Mouse (Mus musculus): ENCODE data around the gene Gjc1. TPM values are rescaled to one million over a fixed set of nuclear protein-coding genes. Genes with fewer than 3 reads are reported as not detected.

The Gjc1 gene
- polyA plus RNA-seq, 1 experiment from 2014 or later: 16.1 TPM

DNA sequence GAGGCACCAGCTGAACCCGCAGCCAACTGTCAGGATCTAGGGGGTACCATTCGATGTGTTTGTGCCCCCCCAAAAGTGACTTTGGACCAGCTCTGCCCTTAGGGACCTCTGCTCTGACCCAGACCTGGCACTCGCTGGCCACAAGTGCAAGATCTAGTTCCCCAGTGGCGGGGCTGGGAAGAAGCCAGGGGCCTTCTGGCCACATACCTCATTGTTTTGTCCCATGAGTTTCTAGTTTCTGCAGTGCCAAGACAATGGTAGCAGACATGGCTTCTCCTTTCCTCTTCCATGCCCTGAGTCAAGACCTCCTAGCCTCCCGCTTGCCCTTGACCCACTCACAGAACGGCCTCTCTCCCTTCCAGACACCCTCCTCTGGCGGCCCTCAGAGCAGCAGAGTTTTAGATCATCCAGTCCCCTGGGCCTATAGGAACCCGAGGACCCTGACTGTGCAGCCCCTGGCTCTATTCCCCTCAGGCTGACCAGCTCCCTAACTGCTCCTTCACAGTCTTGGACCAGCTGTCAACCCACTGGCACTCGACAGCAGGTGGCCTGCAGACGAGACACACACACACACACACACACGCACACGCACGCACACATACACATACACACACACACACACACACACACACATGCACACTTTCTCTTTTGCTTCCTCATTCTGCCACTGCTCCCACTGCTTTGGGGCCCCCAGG lies 66.5 kb downstream of the Gjc1 start:
- WGBS: 70% methylated on average over 13 of the region's 13 CpGs

DNA sequence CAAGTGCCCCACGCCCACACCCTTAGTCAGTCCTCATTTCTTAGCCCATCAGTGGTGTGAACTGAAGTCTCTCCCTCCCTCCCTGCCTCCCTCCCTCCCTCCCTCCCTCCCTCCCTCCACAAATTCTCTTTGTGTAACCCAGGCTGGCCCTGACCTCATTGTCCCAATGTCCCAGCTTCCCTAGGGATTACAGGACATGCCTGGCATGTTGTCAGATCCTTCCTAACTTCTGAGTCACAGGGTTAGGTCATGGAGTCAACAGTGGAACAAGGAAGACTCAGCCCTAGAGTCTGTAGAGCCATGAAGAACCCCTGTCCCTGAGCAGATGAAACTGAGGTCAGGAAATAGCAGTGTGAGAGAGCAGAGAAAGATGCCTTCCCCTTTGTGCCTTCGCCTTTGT lies 69.8 kb downstream of the Gjc1 start:
- WGBS: 81% methylated on average over 2 of the region's 2 CpGs
- Histone ChIP-seq H3K4me3 (ENCODE audit: low read depth, low read length) (no peak overlapping the region), H3K36me3 (ENCODE audit: control insufficient read depth, insufficient read depth) (no peaks in the 10 kb centered on the region), H3K4me1 (replicated peaks; ENCODE audit: control insufficient read depth, insufficient read depth, low read length) (no peaks in the 10 kb centered on the region), H3K27me3 (replicated peaks; ENCODE audit: control insufficient read depth, insufficient read depth, low read length) (no peaks in the 10 kb centered on the region), H3K27ac (ENCODE audit: low read depth, low read length) (no peak overlapping the region), H3K4me2 (replicated peaks; ENCODE audit: low read depth) (no peak overlapping the region), H3K9ac (ENCODE audit: low read depth, low read length) (no peak overlapping the region), H3K9me3 (ENCODE audit: control insufficient read depth) (no peaks in the 10 kb centered on the region)
- no peak for ATAC-seq
- no peak for TF ChIP-seq CTCF (IDR thresholded peaks at IDR 0.05; ENCODE audit: low read depth)

More for the DNA sequence above, 66.5 kb downstream of the Gjc1 start:
- H3K4me3 ChIP-seq (ENCODE audit: low read depth, low read length): no peak overlapping the region
- no peaks in the 10 kb centered on the region for H3K4me1 ChIP-seq (replicated peaks; ENCODE audit: control insufficient read depth, insufficient read depth, low read length)
- TF ChIP-seq CTCF (IDR thresholded peaks at IDR 0.05; ENCODE audit: low read depth): no peak
- ATAC-seq: no peak
- no peaks in the 10 kb centered on the region for H3K9me3 ChIP-seq (ENCODE audit: control insufficient read depth)
- no peak overlapping the region for H3K27ac ChIP-seq (ENCODE audit: low read depth, low read length)
- no peak overlapping the region for H3K9ac ChIP-seq (ENCODE audit: low read depth, low read length)
- H3K27me3 ChIP-seq (replicated peaks; ENCODE audit: control insufficient read depth, insufficient read depth, low read length): no peaks in the 10 kb centered on the region
- no peaks in the 10 kb centered on the region for H3K36me3 ChIP-seq (ENCODE audit: control insufficient read depth, insufficient read depth)
- no peak overlapping the region for H3K4me2 ChIP-seq (replicated peaks; ENCODE audit: low read depth)

Other genes starting within 250 kb of the Gjc1 start
- gene Gm11627, start 240.2 kb downstream of the Gjc1 start, polyA plus RNA-seq (2015; fragmentation: Nextera tagmentation; extraction: Ambion mirVana): 11.2 and 12.7 TPM in 2 replicates
- gene Fzd2, start 215.3 kb downstream of the Gjc1 start, polyA plus RNA-seq (2015; fragmentation: Nextera tagmentation; extraction: Ambion mirVana): 6.0 and 6.2 TPM in 2 replicates
- gene Meioc, start 156.0 kb downstream of the Gjc1 start, polyA plus RNA-seq (2015; fragmentation: Nextera tagmentation; extraction: Ambion mirVana): 0.09 and 0.14 TPM in 2 replicates
- gene Ccdc43, start 121.9 kb downstream of the Gjc1 start, polyA plus RNA-seq (2015; fragmentation: Nextera tagmentation; extraction: Ambion mirVana): 16.2 and 17.1 TPM in 2 replicates
- gene Adam11, start 58.3 kb downstream of the Gjc1 start, polyA plus RNA-seq (2015; fragmentation: Nextera tagmentation; extraction: Ambion mirVana): 0.80 and 1.3 TPM in 2 replicates
- gene Higd1b, start 16.1 kb upstream of the Gjc1 start, polyA plus RNA-seq (2015; fragmentation: Nextera tagmentation; extraction: Ambion mirVana): 0.22 and 0.52 TPM in 2 replicates
- 50.9 and 56.0 TPM in 2 replicates for gene Eftud2, start 61.3 kb upstream of the Gjc1 start, polyA plus RNA-seq (2015; fragmentation: Nextera tagmentation; extraction: Ambion mirVana)
- gene Ccdc103, start 61.5 kb upstream of the Gjc1 start, polyA plus RNA-seq (2015; fragmentation: Nextera tagmentation; extraction: Ambion mirVana): 0.20 and 0.50 TPM in 2 replicates
- gene Fam187a, start 65.5 kb upstream of the Gjc1 start, polyA plus RNA-seq (2015; fragmentation: Nextera tagmentation; extraction: Ambion mirVana): not detected in 2 replicates
- 0.14 and 0.17 TPM in 2 replicates for gene Gfap, start 81.2 kb upstream of the Gjc1 start, polyA plus RNA-seq (2015; fragmentation: Nextera tagmentation; extraction: Ambion mirVana)
- 0.88 and 1.1 TPM in 2 replicates for gene Kif18b, start 105.4 kb upstream of the Gjc1 start, polyA plus RNA-seq (2015; fragmentation: Nextera tagmentation; extraction: Ambion mirVana)
- gene C1ql1, start 127.0 kb upstream of the Gjc1 start, polyA plus RNA-seq (2015; fragmentation: Nextera tagmentation; extraction: Ambion mirVana): 0.85 and 1.1 TPM in 2 replicates
- gene Nmt1, start 208.5 kb upstream of the Gjc1 start, polyA plus RNA-seq (2015; fragmentation: Nextera tagmentation; extraction: Ambion mirVana): 58.4 and 63.1 TPM in 2 replicates
- gene Dcakd, start 208.6 kb upstream of the Gjc1 start, polyA plus RNA-seq (2015; fragmentation: Nextera tagmentation; extraction: Ambion mirVana): 40.4 and 45.9 TPM in 2 replicates